Mouse (Mus musculus): ENCODE measurements around the gene Slc46a3.

Slc46a3 gene

DNA sequence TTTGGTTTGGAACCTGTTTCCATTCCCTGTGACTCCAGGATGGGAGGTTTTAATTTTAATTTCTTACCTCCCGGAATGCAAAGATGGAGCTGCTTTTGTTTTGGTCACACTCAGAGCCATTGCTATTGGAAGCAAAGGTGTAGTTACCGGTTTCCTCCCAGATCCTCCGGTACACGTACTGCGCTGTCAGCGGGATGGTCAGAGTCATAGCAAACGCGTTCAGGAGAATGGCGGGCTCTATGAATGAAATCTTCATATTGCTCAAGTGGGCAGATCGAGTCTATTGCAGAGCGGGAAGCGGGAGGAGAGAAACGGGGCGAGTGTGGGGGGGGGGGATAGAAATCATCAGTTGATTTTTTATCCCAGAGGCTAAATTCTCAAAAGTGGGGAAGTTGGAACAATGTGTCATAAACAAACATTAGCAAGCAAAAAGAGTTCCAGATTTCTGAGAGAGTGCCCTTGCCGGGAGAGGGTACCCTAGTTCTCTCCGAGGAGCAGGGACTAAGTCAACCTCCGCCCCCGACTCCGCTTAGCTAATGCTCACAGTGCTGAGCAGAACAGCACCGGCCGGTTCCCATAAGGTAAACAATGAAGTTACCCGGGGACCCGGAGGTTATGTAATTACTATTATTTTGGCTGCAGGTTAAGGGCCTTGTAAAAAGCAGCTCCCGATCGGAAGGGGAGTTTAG is 705 bp downstream of the Slc46a3 start:
- no peak for DNase-seq

DNA sequence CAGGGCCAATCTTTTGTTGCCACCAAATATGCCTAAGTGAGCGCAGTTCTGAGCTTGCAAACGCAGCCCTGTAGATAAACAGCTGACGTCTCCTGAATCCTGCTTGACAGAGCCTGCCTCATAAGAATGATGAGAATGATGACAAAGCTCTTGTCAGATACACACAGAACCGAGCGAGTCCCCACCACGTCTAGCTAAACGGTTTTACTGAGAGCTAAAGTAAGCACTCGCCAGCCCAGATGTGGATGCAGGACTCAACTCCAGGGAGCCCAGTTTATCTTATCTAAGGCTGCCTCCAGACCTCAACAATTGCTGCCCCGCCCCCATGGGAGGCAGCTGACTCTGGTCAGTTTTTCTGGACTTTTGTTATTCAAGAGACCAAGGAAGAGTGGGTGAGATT is 1.5 kb downstream of the Slc46a3 start:
- no peak for DNase-seq

DNA sequence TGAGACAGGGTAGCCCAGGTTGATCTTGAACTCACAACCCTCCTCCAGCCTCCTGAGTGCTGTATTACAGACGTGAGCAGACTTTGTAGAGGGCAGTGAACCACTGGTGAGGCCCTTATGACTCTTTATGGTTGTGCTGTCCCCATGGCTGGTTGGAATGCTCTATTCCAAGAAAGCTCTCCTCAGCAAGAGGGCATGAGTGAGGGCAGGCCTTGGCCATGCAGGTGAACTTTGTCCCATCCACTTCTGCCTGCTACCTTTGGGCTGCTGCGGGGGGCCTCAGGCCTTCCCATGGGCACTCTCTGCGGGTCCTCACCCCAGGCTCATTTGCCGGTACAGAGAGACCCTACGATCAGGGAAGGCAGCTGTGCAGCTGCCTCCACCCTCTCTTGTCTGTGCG is 1.9 kb downstream of the Slc46a3 start:
- no peak for DNase-seq

DNA sequence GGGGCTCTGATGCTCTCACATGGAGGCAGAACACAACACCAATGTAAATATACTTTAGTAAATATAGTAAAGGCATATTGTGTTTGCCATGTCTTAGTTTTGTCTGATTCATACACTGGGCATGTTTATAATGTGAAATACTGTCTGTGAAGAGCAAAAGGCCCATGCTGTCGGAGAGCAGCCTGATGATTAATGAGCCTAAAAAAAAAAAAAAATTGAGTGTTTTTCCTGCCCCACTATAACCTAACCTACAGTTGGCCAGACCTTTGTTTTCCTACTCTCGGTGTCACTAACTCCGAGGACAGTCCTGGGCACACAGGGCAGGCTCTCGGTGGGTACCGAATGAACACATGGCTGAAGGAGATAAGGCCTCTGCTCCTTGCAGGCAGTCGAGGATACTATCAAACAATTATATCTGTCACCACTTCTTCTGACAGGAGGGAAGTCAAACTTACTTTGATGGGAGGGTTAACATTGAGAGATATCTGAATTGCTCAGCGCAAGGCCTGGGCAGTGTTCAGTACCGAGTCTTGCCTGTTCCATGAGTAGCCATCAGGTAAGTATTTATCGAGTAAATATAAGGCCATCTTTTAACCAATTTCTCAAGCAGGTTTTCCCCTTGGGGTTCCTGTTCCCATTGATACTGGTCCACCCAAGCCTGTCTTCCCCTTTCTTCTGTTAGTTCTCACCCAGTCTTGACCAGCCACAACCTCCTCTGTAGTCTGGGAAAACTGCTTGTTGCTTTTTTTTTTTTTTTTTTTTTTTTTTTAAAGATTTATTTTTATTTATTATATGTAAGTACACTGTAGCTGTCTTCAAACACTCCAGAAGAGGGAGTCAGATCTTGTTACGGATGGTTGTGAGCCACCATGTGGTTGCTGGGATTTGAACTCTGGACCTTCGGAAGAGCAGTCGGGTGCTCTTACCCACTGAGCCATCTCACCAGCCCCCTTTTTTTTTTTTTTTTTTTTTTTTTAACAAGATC is 6.0 kb downstream of the Slc46a3 start:
- no peak for DNase-seq

DNA sequence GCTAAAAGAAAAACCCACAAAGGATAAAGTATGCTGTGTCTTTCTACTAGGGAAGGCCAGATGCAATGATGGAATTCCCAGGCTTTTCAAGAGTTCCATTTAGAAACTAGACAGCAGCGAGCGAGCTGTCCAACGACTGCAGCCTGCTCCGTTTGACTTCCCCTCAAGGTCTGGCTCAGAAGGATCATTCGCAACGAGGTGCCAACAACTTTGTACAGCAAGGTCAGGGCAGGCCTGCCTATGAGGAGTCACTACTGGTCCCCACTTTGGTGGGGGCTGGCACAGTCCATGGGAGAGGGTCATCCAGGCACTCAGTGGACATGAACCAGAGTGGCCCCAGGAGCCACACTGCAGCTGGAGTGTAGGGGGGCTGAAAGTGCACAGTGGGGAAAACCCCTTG is 11.0 kb downstream of the Slc46a3 start:
- no peak for DNase-seq

DNA sequence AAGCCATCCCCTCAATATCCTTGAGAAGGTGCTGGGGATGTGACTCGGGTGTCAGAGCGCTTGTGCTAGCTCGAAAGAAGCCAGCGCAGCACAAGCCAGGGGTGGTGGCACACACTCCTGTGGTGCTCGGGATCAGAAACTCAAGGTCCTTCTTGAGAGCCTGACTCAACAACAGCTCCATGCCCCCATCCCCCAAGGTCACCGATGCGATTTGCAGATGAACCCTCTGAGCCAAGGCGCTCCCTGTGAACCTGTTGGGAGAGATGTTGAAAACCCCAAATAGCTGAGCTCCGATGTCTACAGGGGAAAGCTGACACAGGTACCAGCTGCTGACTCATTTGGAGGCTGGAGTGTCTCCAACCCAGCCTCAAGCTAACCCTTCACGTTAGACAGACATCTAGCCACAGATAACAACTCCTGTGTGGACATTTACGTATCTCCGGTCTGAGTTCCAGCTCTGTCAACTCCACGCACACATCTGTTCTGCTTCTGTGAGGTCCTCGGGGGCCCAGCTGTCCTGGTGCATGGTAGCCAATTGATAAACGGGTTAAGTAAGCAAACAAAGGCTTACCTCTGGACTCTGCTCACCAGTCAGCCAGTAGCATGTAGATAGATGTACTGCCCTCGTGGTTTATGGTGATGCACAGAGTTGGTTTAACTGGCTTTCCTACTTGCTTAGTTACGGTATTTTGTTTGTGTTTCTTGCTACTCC is 14.5 kb downstream of the Slc46a3 start:
- DNase-seq, result no peak

DNA sequence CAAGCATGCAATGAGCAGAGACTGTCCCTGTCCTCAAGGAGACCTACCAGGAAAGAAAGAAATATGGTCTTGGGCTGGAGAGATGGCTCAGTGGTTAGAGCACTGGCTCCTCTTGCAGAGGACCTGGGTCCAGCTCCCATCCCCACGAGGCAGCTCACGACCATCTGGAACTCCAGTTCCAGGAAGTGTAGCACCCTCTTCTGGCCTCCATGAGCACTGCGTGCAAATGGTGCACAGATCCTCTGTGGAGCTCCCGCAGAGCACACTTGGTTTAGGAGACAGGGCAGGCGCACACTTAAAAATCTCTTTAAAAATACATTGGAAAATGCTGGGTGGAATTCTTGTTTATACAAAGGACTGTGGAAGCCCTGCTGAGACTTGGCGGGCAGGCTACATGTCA is 17.1 kb downstream of the Slc46a3 start:
- no peak for DNase-seq

DNA sequence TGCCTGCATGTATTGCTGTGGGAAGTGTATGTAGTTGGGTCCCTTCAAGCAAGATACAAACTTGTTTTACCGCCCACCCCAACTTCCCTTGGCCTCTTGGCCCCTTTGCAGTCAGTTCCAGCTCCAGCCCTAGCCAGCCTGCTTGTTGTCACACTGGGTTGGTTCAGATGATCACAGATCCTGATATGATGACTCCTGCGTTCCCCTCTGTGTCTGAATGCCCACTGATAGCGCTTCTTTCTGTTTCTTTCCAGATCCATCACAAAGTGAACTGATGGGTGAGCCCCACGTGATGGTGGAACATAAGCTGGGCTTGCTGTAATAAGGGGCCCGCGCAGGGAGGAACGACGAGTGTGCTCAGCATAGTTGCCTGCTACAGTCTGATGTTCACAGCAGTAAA is 19.4 kb downstream of the Slc46a3 start:
- no peak for DNase-seq

DNA sequence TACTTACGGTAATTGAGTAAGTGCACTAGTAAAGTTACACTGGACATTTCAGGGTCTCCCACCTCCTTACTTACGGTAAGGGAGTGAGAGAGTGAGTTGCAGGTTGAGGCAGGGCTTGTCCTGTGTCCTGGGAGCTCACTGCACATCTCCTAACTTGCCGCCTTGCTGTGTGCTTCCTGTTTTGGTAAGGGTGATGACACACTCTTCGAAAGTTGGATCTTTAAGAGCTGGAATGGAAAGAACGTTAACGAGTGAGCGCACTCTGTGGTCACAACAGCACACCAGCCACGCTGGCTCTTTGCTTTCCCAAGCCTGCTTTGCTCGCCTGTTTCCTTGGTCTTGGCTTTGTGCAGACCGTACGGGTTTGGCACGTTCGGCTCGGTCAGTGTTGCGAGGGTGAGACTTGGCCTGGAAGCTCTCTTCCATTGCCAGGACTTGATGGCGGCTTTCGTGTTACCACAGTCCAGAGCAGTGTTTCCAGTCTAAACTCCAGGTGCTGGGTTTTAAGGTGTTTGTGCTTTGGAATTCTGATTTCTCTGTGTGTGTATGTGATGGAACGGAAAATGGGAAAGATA is 20.0 kb downstream of the Slc46a3 start:
- no peak for DNase-seq

DNA sequence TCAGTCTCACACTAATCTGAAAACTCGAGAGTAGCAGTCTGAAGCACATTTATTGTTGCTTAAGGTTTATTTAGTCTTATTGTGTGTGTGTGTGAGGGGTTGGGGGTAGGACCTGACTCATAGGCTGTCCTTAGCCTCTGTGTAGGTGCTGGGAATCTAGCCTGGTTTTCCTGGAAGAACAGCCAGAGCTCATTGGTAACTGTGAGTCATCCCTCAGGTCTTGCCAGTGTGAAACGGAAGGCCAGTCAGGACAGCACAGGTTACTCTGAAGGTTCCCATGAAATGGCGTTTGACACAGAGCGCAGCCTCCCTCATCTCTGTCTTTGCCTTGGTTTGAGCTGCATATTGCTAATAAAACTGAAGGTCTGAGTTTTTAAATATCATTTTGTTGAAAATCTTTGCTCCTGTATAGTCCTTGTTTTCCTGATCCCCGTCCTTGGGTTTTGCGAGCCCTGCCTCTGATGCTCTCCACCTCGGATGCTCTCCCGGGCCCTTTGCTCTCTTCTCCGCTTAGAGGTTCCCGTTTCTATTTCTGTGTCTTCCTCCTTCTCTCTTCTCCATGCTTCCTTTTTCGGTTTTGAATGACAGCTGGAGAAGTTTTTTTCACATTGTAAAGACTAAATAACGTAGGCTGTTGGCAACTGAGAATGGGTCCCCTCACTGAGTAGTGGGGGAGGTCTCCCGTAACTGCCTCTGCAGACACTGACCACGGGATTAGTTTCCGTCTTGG is 23.4 kb downstream of the Slc46a3 start:
- DNase-seq, result no peak

DNA sequence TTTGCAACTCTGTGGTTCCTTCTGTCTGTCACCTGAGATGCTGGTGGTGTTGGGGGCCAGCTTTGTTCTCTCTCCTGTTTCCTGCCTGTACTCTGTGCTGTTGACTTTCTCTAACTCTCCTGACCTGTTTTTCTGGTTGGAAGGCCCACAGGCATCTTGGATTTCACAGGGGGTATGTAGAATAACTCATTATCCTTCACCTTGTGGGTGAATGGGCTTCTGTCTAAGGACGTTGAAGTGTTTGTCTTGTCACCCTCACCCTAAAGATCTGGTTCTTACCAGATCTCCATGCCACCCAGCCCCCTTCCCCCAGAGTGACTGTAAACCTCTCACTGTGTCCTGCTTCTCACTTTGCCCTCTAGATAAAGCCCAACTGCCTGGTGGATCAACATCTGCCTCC is 24.3 kb downstream of the Slc46a3 start:
- no peak for DNase-seq

DNA sequence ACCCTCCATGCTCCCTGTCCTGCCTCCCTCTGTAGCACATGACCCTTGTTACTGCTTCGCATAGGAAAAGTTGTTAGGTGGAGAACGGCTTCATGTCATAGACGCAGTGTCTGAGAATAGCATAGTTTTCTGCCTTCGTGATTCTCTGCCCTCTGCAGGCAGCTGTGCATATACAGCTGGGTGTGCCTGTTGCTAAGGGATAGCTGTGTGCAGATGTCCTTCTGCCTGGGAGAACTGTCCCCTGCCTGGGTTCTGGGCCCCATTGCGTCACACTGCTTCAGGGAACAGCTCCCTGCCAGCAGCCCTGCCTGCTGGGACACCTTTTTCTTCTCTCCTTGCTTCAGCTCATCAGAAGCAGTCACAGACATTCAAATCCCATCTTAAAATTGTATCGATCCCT is 25.0 kb downstream of the Slc46a3 start:
- DNase-seq, result no peak

DNA sequence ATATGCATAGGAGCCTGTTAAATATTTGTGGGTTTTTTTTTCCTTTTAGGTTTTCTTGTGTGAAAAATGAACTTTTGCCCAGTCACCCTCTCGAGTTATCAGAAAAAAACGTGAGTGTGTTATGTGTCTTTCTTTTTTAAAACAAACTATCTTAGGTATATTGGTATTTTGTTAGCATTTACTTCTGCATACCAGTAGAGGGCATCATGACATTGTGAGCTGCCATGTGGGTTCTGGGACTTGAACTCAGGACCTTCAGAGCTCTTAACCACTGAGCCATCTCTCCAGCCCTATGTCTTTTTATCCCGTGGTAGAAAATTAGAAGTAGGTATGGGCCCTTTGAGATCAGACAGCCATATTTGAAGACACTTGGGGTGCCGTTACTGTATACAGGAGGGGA is 25.9 kb downstream of the Slc46a3 start:
- DNase-seq, result no peak

DNA sequence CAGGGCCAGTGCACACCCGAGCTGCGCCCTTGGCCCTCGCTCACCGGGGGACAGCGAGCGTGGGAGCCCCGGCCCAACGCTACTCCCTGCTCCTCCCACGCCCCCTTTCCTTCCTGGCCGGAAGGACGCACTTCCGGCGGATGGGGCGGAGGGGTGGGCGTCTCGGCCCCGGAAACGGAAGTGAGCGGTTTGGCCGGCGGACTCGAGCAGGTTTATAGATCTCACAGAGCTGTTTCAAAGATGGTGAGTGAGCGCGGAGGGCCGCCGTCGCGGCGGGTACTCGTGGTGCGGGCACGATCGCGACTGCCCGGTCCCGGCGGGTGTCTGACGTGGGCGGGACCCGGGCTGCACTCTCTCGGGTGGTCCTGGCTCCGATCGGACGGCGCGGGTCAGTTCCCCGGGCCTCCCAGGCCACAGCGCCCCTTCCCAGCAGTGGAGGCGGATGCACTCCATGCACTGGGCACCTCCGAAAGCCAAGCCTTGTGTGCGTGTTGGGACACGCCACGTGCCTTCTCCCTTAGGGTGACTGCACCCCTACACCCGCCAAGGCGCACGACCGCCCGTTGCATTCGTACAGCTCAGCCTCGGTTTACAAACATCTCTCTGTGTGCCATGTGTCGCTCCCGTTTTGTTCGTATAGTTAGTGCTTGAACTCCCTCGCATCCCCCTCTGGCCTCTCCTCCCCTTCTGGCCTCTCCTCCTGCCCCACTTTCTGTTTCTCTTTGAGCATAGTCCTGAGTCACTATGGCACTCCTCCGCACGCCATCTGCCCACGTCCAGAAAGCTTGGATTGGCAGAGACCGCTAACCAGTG is 34.0 kb downstream of the Slc46a3 start, which contains the start of gene Pomp:
Gene Pomp, plus strand, starts transcription at position 13 of the 813 bp plus-strand sequence.
- DNase-seq, result peak; percentile 94

DNA sequence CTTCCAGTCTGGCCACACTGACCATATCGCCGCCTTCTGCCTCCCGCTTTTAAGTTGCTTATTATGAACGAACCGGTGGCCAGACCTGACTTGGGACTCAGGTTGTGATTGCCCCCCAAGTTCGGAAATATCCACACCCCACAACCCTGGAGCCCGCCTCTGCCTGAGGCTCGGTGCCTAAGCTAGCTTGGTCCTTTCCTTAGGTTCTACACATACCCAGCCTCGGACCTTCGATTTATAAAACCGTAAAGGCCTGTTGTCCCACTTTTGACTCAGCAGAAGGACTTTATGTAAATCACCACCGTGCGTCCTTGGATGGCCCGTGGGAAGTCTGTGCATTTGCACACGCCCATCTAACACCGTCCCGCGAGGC is 34.6 kb downstream of the Slc46a3 start:
- DNase-seq, result no peak

DNA sequence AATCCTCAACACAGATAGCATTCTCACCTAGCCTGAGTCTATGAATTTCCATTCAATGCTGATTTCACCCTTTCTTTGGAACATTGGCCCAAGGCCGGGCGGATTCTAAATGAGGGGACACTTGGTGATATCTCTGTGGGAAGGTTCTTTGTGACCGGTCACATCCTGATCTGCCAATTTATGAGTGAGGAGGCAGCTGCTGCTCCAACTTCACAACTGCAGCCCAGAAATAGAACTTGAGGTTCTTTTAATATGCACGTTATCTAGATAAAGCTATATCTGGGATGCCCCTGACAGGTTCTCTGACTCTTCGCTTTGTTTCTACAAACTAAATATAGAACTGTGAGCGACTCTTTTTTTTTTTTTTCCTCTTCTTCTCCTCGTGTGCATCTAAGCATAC is 44.4 kb downstream of the Slc46a3 start:
- DNase-seq, result peak; percentile 16

DNA sequence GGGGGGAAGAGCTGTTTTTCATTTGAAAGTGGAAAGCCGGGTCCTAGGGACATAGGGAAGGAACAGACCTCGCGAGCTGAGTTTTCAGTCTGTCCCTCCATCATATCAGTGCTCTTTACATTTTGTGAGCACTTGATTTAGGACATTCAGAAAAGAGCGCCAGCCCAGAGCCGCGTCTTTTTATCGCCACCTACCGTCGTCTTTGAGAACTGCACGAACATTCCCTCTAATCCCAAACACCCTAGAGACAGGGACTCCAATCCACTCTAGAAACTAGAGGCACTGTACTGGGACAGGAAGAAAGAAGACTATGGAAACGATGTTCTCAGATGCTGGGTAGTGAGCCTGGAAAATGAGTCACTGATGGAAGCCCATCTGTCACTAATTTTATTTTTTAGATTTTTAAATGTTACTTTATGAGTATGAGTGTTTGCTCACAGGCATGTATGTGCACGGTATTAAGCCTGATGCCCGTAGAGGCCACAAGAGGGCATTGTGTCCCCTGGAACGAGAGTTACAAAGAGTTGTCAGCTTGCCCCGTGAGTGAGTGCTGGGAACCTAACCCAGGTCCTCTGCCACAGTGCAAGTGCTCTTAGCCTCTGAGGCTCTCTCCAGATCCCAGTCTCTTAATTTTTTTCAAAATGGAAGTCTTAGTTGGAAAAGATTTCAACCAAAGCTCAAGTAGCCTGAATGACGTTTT is 46.3 kb downstream of the Slc46a3 start:
- DNase-seq, result peak; percentile 79

DNA sequence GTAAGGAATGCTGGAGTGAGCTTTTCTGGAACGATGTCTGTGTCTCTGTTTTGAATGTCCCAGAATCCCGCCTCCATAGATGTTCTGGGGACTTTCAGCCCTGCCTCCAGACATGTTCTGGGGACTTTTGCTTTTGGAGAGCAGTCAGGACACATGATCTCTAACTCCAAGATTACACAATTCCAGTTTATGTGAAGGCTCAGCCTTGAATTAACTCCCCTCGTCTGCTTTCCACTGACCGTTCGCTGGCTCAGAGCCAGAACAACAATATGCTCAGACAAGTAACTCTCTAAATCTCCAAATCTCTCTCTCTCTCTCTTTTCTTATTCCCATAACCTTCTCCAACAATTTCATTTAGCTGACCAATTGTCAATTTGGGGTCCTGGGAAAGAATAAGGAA is 47.3 kb downstream of the Slc46a3 start:
- peak; percentile 16 for DNase-seq

DNA sequence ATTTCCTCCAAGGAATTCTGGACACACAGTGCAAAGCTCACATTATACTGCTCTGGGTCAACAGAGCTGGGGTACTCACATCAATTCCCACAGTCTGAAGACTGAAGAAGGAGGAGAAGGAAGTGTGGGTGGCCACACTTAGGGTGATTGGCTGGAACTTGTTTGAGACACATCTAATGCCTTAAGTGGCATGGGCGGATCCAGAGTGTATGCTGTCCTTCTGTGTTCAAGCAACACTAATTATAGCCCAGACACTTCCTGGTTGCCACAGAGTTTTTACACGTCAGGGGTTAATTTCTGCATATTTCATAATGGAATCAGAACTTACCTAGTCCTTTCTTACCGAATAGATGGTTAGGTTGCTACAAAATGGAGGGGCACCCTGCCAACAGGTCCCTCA is 49.3 kb downstream of the Slc46a3 start:
- no peak for DNase-seq

DNA sequence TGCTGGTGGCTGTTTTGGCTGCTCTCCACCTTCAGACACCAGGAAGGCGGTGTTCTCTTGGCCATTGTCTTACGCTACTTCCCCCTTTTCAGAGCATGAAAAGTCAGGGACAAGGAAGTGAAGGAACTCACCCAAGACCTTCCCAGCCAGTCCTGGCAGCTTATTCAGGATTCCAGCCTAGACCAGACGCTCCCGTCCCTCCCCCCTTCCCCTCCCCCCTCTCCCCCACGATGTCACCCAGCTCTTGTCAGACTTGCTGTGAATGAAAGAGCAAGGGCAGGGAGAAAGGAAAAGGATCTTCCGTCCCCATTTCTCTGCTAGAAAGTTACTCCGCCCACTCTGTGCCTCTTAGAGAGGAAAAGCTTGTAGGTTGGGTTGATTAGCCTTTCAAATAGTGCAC is 51.3 kb downstream of the Slc46a3 start:
- DNase-seq, result no peak

DNA sequence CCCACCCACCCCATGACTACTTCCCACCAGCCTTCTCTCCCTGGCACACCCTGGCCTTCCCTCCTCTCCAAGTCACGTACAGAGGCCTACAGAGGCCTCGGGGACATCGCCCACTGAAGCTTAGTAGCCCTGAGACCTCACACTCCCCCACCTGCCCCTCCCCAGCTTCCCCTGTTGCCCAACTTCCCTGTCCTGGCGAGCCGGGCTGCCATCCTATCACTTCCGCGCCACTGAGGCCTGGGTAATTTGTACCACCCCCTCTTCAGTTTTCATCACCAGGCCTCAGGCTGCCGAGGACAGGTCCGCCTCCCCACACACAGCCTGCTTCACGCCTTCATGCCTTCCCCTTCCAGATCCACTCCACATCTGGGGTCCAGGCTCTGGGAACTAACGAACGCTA is 55.2 kb downstream of the Slc46a3 start:
- DNase-seq, result no peak
